Mouse (Mus musculus) small intestine, adult 2 months (tissue): ENCODE measurements around the gene Zmat3.

Source experiments
- CTCF ChIP-seq: fragments of 200-500 bp; IDR thresholded peaks from 2 replicates; pipeline ENCODE4 v1.5.1; 2012; ENCODE audit warnings: low read depth, mild to moderate bottlenecking, control low read depth, inconsistent platforms, low read length, moderate library complexity, mixed read lengths; ENCODE audit not compliant: insufficient replicate concordance, insufficient read length; ENCODE audit errors: extremely low read depth
- POLR2A ChIP-seq: fragments of 200-500 bp; IDR thresholded peaks from 2 replicates; pipeline ENCODE4 v1.6.1; 2012; ENCODE audit warnings: low read depth, mild to moderate bottlenecking, control low read depth, inconsistent platforms, low read length, moderate library complexity

DNA sequence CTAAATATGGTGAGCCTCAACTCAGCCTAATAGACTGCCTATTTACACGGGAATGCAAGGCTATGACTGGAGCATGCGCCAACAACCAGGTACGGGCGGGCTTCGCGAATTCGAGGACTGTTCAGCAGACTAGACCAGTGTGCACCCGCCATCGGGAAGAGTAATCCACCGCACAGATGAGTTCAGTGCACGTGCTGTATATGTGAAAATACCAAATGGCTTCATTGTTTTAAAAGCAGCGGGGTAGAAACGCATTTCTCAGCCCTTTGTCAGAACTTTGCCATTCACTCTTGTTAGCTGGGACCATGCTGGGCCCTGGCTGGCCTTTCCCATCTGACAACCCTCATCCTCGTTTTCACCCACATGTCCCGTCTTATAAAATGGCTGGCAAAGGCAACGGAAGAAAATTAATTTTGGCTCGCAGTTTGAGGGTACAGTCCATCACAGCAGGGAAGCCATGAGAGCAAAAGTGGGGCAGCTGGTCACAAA, 476 bp upstream of the Zmat3 start:
- no peak for TF ChIP-seq POLR2A
- no peak for TF ChIP-seq CTCF
